Mouse (Mus musculus): ENCODE measurements around the gene Sowahd. TPM values are rescaled to one million over a fixed set of nuclear protein-coding genes. Genes with fewer than 3 reads are reported as not detected.
A peak's percentile ranks its signal among the peaks of the same experiment; 100 is the strongest.

Sowahd gene
- polyA plus RNA-seq, 1 experiment from 2014 or later = 0.24 TPM

GRCm38 (mm10) chrX:37084318-37084926, 35.8 kb downstream of the Sowahd start:
- peak overlapping the region; percentile 81 for H3K9ac ChIP-seq (ENCODE audit: low read length)
- no peak for ATAC-seq (replicated peaks; ENCODE audit: extremely low read depth, insufficient read depth, low FRiP score)
- 14% methylated on average over 19 of the region's 19 CpGs for WGBS

DNA sequence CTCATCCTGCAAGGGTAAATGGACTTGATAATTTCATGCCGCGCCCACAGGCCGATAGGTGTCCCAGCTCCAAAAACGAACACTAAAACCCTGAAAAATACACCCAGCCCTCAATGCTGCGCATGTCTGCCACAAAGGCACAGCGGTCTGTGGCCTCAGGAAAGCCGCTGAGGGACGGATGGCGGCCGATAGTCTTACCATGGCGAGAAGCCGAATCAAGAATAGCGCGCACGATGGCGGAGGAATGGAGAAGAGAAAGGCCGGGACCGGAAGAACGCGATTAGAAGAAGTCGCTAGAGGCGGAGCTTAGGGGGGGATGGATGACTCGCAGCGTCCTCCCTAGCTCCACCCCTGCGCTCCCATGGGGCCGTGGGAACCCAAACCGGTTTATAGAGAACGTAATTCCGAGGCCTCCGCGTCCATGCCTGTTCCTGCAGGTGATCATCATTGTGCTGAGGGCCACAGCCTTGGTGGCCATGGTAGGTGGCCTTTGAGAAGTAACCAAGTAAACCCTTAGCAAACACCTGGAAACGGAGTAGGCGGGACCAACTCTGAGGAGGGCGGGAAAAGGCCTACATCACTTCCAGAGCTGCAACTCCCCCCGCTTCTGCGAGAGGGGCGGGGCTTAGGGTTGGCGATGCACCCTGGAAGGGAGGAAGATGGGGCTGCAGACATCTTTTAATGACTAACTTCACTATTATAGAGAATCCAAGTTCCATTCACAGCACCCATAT, 36.4 kb downstream of the Sowahd start, which contains the start of gene Rpl39:
TSS of gene Rpl39 (minus strand) at position 476 of the 734 bp plus-strand sequence.
- H3K9ac ChIP-seq (ENCODE audit: low read length) = peak within 1 kb of the TSS; percentile 81
- H3K9me3 ChIP-seq (replicated peaks; ENCODE audit: control insufficient read depth, low read length) = no peaks in the 10 kb centered on the region
- peak within 1 kb of the TSS; percentile 70 for H3K4me3 ChIP-seq (ENCODE audit: low read length)
- peak; percentile 91 for ATAC-seq (replicated peaks; ENCODE audit: extremely low read depth, insufficient read depth, low FRiP score)
- H3K4me2 ChIP-seq (ENCODE audit: low read depth, low read length) = peak within 1 kb of the TSS; percentile 79
- peak within 1 kb of the TSS; percentile 90 for H3K27ac ChIP-seq (ENCODE audit: low read length)
- peaks cover 7% of the 10 kb centered on the region for H3K36me3 ChIP-seq (ENCODE audit: control insufficient read depth, insufficient read depth)
- H3K4me1 ChIP-seq (ENCODE audit: control insufficient read depth, insufficient read depth, low read length) = peaks cover 5% of the 10 kb centered on the region; the same call in 1 of the 2 replicates
- H3K27me3 ChIP-seq (ENCODE audit: control insufficient read depth, insufficient read depth, low read length) = no peaks in the 10 kb centered on the region
- 9% methylated on average over 38 of the region's 38 CpGs for WGBS

More at GRCm38 (mm10) chrX:37084318-37084926, 35.8 kb downstream of the Sowahd start:
- peaks cover 5% of the 10 kb centered on the region; the same call in 1 of the 2 replicates for H3K4me1 ChIP-seq (ENCODE audit: control insufficient read depth, insufficient read depth, low read length)
- H3K27me3 ChIP-seq (ENCODE audit: control insufficient read depth, insufficient read depth, low read length) = no peaks in the 10 kb centered on the region
- peak overlapping the region; percentile 79 for H3K4me2 ChIP-seq (ENCODE audit: low read depth, low read length)
- peaks cover 7% of the 10 kb centered on the region for H3K36me3 ChIP-seq (ENCODE audit: control insufficient read depth, insufficient read depth)
- H3K27ac ChIP-seq (ENCODE audit: low read length) = peak overlapping the region; percentile 90
- no peaks in the 10 kb centered on the region for H3K9me3 ChIP-seq (replicated peaks; ENCODE audit: control insufficient read depth, low read length)
- peak overlapping the region; percentile 70 for H3K4me3 ChIP-seq (ENCODE audit: low read length)

GRCm38 (mm10) chrX:37085665-37086064, 37.0 kb downstream of the Sowahd start:
- Histone ChIP-seq H3K36me3 (ENCODE audit: control insufficient read depth, insufficient read depth) (peaks cover 7% of the 10 kb centered on the region), H3K27me3 (ENCODE audit: control insufficient read depth, insufficient read depth, low read length) (no peaks in the 10 kb centered on the region), H3K4me2 (ENCODE audit: low read depth, low read length) (peak overlapping the region; percentile 79), H3K4me3 (ENCODE audit: low read length) (peak overlapping the region; percentile 70), H3K27ac (ENCODE audit: low read length) (peak overlapping the region; percentile 90), H3K9me3 (replicated peaks; ENCODE audit: control insufficient read depth, low read length) (no peaks in the 10 kb centered on the region), H3K9ac (ENCODE audit: low read length) (peak overlapping the region; percentile 64), H3K4me1 (ENCODE audit: control insufficient read depth, insufficient read depth, low read length) (peaks cover 5% of the 10 kb centered on the region; the same call in 1 of the 2 replicates)
- ATAC-seq (replicated peaks; ENCODE audit: extremely low read depth, insufficient read depth, low FRiP score) = peak; percentile 35
- 16% methylated on average over 9 of the region's 9 CpGs for WGBS

- no peak for ATAC-seq (replicated peaks; ENCODE audit: extremely low read depth, insufficient read depth, low FRiP score)
- H3K9me3 ChIP-seq (replicated peaks; ENCODE audit: control insufficient read depth, low read length) = no peaks in the 10 kb centered on the region
- no peaks in the 10 kb centered on the region for H3K4me1 ChIP-seq (ENCODE audit: control insufficient read depth, insufficient read depth, low read length)
- no peak overlapping the region for H3K4me2 ChIP-seq (ENCODE audit: low read depth, low read length)
- no peak overlapping the region for H3K9ac ChIP-seq (ENCODE audit: low read length)
- no peak overlapping the region for H3K4me3 ChIP-seq (ENCODE audit: low read length)
- 65% methylated on average over 1 of the region's 1 CpGs for WGBS
- no peak overlapping the region for H3K27ac ChIP-seq (ENCODE audit: low read length)
- no peaks in the 10 kb centered on the region for H3K36me3 ChIP-seq (ENCODE audit: control insufficient read depth, insufficient read depth)
- H3K27me3 ChIP-seq (ENCODE audit: control insufficient read depth, insufficient read depth, low read length) = no peaks in the 10 kb centered on the region
Measured at GRCm38 (mm10) chrX:37088778-37089177, 40.1 kb downstream of the Sowahd start.

DNA sequence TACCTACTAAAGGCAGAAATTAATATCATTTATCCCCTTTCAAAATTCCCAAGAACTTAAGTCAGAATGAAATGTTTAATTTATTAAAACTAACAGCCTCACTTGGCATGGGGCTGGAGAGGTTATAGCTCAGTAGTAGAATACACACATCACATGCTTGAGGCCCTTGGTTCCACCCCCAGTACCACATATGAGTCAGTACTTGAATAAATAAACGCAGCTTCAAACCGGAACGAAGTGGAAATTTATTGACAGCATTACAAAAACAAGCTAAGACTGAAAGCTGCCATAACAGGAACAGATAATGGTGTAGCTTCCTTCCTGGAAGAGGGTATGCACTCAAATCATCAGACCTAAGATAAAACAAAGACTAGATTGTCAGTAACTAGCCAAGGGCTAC, 42.8 kb downstream of the Sowahd start:
- Histone ChIP-seq H3K9ac (ENCODE audit: low read length) (no peak overlapping the region), H3K36me3 (ENCODE audit: control insufficient read depth, insufficient read depth) (peaks cover 5% of the 10 kb centered on the region; the same call in 1 of the 2 replicates), H3K4me3 (ENCODE audit: low read length) (no peak overlapping the region), H3K9me3 (replicated peaks; ENCODE audit: control insufficient read depth, low read length) (no peaks in the 10 kb centered on the region), H3K27ac (ENCODE audit: low read length) (no peak overlapping the region), H3K27me3 (ENCODE audit: control insufficient read depth, insufficient read depth, low read length) (no peaks in the 10 kb centered on the region), H3K4me1 (ENCODE audit: control insufficient read depth, insufficient read depth, low read length) (no peaks in the 10 kb centered on the region), H3K4me2 (ENCODE audit: low read depth, low read length) (no peak overlapping the region)
- WGBS = 61% methylated on average over 3 of the region's 3 CpGs
- no peak for ATAC-seq (replicated peaks; ENCODE audit: extremely low read depth, insufficient read depth, low FRiP score)

- Histone ChIP-seq H3K9ac (ENCODE audit: low read length) (no peak overlapping the region), H3K9me3 (replicated peaks; ENCODE audit: control insufficient read depth, low read length) (no peaks in the 10 kb centered on the region), H3K36me3 (ENCODE audit: control insufficient read depth, insufficient read depth) (peaks cover 7% of the 10 kb centered on the region; the same call in 1 of the 2 replicates), H3K27me3 (ENCODE audit: control insufficient read depth, insufficient read depth, low read length) (no peaks in the 10 kb centered on the region), H3K4me1 (ENCODE audit: control insufficient read depth, insufficient read depth, low read length) (no peaks in the 10 kb centered on the region), H3K27ac (ENCODE audit: low read length) (no peak overlapping the region), H3K4me3 (ENCODE audit: low read length) (no peak overlapping the region), H3K4me2 (ENCODE audit: low read depth, low read length) (no peak overlapping the region)
- ATAC-seq (replicated peaks; ENCODE audit: extremely low read depth, insufficient read depth, low FRiP score) = no peak
- 81% methylated on average over 11 of the region's 11 CpGs for WGBS
Measured at GRCm38 (mm10) chrX:37095106-37095768, 46.6 kb downstream of the Sowahd start.

DNA sequence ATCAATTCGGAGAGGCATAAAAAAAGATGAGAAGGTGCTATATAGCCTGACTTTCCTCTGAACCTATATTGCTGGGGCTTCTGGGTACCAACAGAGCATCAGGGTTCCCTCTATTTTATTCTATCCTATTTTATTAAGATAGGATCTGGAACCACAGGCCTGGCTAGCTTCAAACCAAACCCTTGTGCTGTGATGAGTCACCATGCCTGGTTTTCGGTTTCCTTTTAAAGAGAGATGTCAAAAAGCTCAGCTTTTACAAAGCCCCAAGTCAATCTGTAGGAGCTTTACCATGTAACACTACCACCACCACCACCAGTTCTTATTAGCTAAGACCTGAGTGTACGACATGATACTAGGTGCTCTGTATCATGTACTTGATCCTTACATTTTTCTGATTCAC, 50.0 kb downstream of the Sowahd start:
- Histone ChIP-seq H3K9ac (ENCODE audit: low read length) (no peak overlapping the region), H3K4me3 (ENCODE audit: low read length) (no peak overlapping the region), H3K36me3 (ENCODE audit: control insufficient read depth, insufficient read depth) (peaks cover 12% of the 10 kb centered on the region; the same call in 1 of the 2 replicates), H3K9me3 (replicated peaks; ENCODE audit: control insufficient read depth, low read length) (no peaks in the 10 kb centered on the region), H3K4me1 (ENCODE audit: control insufficient read depth, insufficient read depth, low read length) (no peaks in the 10 kb centered on the region), H3K27ac (ENCODE audit: low read length) (no peak overlapping the region), H3K4me2 (ENCODE audit: low read depth, low read length) (no peak overlapping the region), H3K27me3 (ENCODE audit: control insufficient read depth, insufficient read depth, low read length) (no peaks in the 10 kb centered on the region)
- WGBS = 82% methylated on average over 3 of the region's 3 CpGs
- no peak for ATAC-seq (replicated peaks; ENCODE audit: extremely low read depth, insufficient read depth, low FRiP score)
